Mouse (Mus musculus): ENCODE results near the gene Srgap1. TPM values are rescaled to one million over a fixed set of nuclear protein-coding genes. Genes with fewer than 3 reads are reported as not detected.

The Srgap1 gene
- polyA plus RNA-seq, 1 experiment from 2014 or later: 11.6 TPM

DNA sequence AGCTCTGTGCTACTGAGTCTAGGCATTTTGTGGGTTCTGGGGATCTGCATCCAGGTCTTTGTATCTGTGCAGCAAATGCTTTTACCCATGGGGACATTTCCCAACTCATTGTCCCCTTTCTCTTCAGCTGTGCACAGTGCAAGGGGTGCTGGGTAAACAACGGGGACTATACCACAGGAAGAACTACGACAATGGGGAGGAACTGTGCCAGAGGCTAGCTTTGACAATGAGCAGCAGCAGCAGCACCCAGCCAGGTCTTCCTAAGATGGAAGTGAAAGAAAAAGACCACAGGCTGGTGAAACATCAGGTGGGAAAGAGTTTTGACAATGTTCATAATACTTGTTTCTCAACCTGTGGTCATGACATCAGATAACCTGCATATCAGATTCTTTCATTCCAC lies 197.6 kb downstream of the Srgap1 start:
- Histone ChIP-seq H3K27ac (ENCODE audit: low read depth, low read length) (no peak overlapping the region), H3K9me3 (ENCODE audit: control insufficient read depth, low read length) (no peaks in the 10 kb centered on the region), H3K4me3 (ENCODE audit: low read depth, low read length) (no peak overlapping the region), H3K36me3 (ENCODE audit: control insufficient read depth, insufficient read depth, low read length) (no peaks in the 10 kb centered on the region), H3K4me1 (ENCODE audit: control insufficient read depth, insufficient read depth, low read length) (no peaks in the 10 kb centered on the region), H3K9ac (ENCODE audit: low read length) (no peak overlapping the region), H3K4me2 (no peak overlapping the region), H3K27me3 (ENCODE audit: control insufficient read depth, insufficient read depth, low read length) (no peaks in the 10 kb centered on the region)
- 86% methylated on average over 2 of the region's 2 CpGs for WGBS
- DNase-seq (ENCODE audit: low spot score, missing footprints): no peak
- ATAC-seq (ENCODE audit: low FRiP score): no peak

DNA sequence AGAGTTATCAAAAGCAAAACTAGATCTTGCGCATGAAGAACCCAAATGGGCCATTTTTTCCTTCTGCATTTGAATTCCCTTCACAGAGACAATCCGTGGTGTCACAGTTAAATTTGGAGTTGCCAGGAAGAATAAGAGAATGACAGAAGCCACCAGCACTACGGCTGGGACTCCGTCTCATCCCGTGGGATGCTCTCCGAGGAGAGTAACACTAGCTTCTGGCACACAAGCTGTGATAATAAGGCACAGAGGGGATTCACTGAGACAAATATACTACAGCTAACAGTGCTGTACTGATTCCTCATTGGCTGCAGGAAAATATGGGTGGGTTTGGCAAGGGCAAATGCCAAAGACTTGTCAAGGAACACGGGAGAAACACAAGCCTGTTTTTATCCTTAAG lies 201.4 kb downstream of the Srgap1 start:
- no peaks in the 10 kb centered on the region for H3K4me1 ChIP-seq (ENCODE audit: control insufficient read depth, insufficient read depth, low read length)
- H3K27me3 ChIP-seq (ENCODE audit: control insufficient read depth, insufficient read depth, low read length): no peaks in the 10 kb centered on the region
- no peaks in the 10 kb centered on the region for H3K36me3 ChIP-seq (ENCODE audit: control insufficient read depth, insufficient read depth, low read length)
- no peak overlapping the region for H3K9ac ChIP-seq (ENCODE audit: low read length)
- no peaks in the 10 kb centered on the region for H3K9me3 ChIP-seq (ENCODE audit: control insufficient read depth, low read length)
- 85% methylated on average over 7 of the region's 7 CpGs for WGBS
- DNase-seq (ENCODE audit: low spot score, missing footprints) (no peak), ATAC-seq (ENCODE audit: low FRiP score) (no peak)
- no peak overlapping the region for H3K4me3 ChIP-seq (ENCODE audit: low read depth, low read length)
- no peak overlapping the region for H3K4me2 ChIP-seq
- H3K27ac ChIP-seq (ENCODE audit: low read depth, low read length): no peak overlapping the region

DNA sequence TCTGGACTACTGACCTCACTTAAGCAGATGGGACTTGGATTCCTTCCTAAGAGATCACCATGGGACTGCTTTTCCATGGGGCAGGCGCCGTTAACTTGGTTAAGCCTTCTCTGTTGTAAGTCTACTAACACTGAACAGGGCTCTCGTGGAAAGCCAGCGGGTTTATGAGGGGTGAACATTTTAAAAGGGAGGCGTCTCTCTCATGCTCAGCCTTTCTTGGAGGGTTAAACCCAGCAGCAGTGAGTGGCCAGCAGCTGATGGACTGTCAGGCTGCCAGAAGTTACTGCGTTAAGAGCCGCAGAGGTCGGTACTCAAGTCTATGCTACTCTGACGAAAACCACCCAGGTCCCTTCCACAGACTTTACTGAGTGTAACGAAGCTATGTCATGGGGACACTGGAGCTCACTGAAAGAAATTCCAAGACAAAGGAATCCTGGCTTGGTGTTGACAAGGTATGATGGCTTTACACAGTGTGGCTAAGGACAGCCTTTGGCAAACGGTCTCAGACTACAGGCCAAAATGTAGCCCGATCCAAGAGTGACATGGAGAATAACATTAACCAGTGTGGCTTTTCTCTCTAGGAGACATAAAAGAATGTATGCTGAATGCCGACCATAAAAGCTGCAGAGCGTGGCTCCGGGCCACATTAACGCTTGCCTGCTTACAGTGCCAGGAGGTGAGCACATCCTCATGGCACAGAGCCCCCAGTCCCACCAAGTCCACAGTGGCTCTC lies 209.8 kb downstream of the Srgap1 start:
- Histone ChIP-seq H3K9me3 (ENCODE audit: control insufficient read depth, low read length) (no peaks in the 10 kb centered on the region), H3K4me1 (ENCODE audit: control insufficient read depth, insufficient read depth, low read length) (no peaks in the 10 kb centered on the region), H3K4me2 (no peak overlapping the region), H3K4me3 (ENCODE audit: low read depth, low read length) (no peak overlapping the region), H3K36me3 (ENCODE audit: control insufficient read depth, insufficient read depth, low read length) (peaks cover 2% of the 10 kb centered on the region; the same call in 1 of the 2 replicates), H3K9ac (ENCODE audit: low read length) (no peak overlapping the region), H3K27ac (ENCODE audit: low read depth, low read length) (no peak overlapping the region), H3K27me3 (ENCODE audit: control insufficient read depth, insufficient read depth, low read length) (no peaks in the 10 kb centered on the region)
- DNase-seq (ENCODE audit: low spot score, missing footprints): no peak
- no peak for ATAC-seq (ENCODE audit: low FRiP score)
- 91% methylated on average over 16 of the region's 16 CpGs for WGBS

DNA sequence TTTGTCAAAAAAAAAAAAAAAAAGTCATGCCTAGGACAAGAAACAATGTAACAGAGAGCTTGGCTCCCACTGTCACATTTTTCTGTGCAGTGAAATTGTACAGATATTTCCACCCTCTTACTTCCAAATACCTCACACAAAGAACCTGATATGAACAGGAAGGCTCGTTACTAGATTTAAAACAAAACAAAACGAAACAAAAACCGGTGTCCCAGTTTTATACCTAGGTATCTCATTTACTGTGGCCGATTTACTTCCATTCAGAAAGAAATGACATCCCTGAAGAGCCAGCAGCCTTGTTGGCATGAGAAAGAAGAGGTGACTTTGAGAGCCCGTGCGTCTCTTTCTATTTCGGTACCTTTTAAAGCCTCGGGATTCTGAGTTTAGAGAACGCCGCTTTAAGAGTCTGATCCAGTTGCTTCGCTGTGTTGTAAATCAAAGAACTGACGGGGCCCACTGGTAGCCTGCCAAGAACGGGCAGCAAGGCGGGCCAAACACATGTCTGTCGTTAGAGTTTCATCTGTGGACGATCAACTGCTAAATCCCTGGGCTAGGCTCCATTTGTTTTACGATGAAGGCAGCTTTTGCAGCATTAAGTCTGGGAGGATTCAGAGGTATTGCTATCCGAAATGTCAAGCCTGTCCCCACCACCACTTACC lies 210.5 kb downstream of the Srgap1 start:
- Histone ChIP-seq H3K36me3 (ENCODE audit: control insufficient read depth, insufficient read depth, low read length) (peaks cover 2% of the 10 kb centered on the region; the same call in 1 of the 2 replicates), H3K27ac (ENCODE audit: low read depth, low read length) (no peak overlapping the region), H3K27me3 (ENCODE audit: control insufficient read depth, insufficient read depth, low read length) (no peaks in the 10 kb centered on the region), H3K9ac (ENCODE audit: low read length) (no peak overlapping the region), H3K4me1 (ENCODE audit: control insufficient read depth, insufficient read depth, low read length) (no peaks in the 10 kb centered on the region), H3K4me2 (no peak overlapping the region), H3K4me3 (ENCODE audit: low read depth, low read length) (no peak overlapping the region), H3K9me3 (ENCODE audit: control insufficient read depth, low read length) (no peaks in the 10 kb centered on the region)
- ATAC-seq (ENCODE audit: low FRiP score) (no peak), DNase-seq (ENCODE audit: low spot score, missing footprints) (no peak)
- 91% methylated on average over 18 of the region's 18 CpGs for WGBS

DNA sequence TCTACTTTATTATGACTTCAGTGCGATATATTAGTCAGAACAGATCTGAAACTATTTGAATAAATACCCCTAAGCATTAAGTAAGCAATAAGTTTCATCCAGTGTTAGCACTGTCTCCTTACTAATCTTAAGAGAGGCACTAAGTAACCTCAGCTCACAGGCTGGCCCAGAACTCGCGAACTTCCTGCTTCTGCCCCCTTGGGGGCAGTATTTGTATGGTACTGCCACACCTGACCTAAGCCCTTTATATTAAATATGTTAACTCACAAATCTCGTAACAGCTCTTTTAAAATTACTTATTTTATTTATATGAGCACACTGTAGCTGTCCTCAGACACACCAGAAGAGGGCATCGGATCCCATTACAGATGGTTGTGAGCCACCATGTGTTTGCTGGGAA lies 213.7 kb downstream of the Srgap1 start:
- no peak overlapping the region for H3K4me2 ChIP-seq
- peaks cover 5% of the 10 kb centered on the region for H3K4me1 ChIP-seq (ENCODE audit: control insufficient read depth, insufficient read depth, low read length)
- H3K9ac ChIP-seq (ENCODE audit: low read length): no peak overlapping the region
- H3K27me3 ChIP-seq (ENCODE audit: control insufficient read depth, insufficient read depth, low read length): no peaks in the 10 kb centered on the region
- H3K9me3 ChIP-seq (ENCODE audit: control insufficient read depth, low read length): no peaks in the 10 kb centered on the region
- H3K36me3 ChIP-seq (ENCODE audit: control insufficient read depth, insufficient read depth, low read length): no peaks in the 10 kb centered on the region
- WGBS: 91% methylated on average over 5 of the region's 5 CpGs
- ATAC-seq (ENCODE audit: low FRiP score): no peak
- no peak overlapping the region for H3K4me3 ChIP-seq (ENCODE audit: low read depth, low read length)
- DNase-seq (ENCODE audit: low spot score, missing footprints): no peak
- H3K27ac ChIP-seq (ENCODE audit: low read depth, low read length): no peak overlapping the region

DNA sequence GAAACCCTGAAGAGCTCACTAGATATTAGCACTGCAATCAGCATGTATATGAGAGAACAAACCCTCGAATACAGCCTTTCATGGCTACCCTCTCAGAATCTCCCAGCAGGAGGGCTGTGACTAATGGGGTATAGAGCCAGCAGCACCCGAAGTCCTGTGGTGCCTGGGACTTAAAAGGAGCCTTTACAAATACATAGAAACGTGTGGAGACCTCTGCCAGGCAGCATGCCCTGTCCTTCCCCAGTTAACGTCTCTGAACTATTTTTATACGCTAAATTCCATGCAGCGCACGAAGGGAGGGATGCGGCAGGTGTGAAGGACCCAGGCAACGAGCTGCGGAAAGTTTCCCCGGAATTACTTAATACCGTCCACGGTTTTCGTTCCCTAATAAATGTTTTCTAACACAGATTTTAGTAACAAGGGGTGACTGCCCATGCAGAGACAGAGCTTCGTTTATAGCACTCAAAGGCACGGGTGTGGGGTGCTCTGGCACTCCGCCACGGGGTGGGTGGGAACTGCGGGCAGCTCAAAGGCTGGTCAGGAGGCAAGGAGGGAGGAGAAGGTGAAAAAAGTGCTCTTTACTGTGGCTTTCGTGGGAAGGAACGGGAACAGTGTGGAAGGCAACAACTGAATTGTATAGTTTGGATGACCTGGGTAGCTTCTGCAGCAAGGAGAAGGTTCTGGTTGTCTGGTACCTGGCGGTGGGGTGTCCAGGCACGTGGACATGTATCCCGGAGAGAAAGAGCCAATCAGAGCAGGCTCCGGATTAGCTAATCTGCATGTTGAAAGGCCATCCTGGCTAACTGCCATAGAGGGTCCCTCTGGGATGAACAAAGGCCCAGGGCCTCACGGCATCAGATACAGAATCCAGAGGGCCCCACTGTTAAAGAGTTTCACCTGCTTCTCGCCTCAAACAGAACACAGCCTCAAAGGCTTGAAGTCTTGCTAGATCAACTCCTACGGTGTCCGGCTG lies 216.5 kb downstream of the Srgap1 start:
- Histone ChIP-seq H3K9ac (ENCODE audit: low read length) (no peak overlapping the region), H3K9me3 (ENCODE audit: control insufficient read depth, low read length) (no peaks in the 10 kb centered on the region), H3K4me2 (no peak overlapping the region), H3K4me1 (ENCODE audit: control insufficient read depth, insufficient read depth, low read length) (peaks cover 5% of the 10 kb centered on the region), H3K36me3 (ENCODE audit: control insufficient read depth, insufficient read depth, low read length) (no peaks in the 10 kb centered on the region), H3K27ac (ENCODE audit: low read depth, low read length) (no peak overlapping the region), H3K27me3 (ENCODE audit: control insufficient read depth, insufficient read depth, low read length) (no peaks in the 10 kb centered on the region), H3K4me3 (ENCODE audit: low read depth, low read length) (no peak overlapping the region)
- ATAC-seq (ENCODE audit: low FRiP score) (peak; percentile 40; the same call in 1 of the 2 replicates), DNase-seq (ENCODE audit: low spot score, missing footprints) (no peak)
- WGBS: 77% methylated on average over 29 of the region's 29 CpGs

DNA sequence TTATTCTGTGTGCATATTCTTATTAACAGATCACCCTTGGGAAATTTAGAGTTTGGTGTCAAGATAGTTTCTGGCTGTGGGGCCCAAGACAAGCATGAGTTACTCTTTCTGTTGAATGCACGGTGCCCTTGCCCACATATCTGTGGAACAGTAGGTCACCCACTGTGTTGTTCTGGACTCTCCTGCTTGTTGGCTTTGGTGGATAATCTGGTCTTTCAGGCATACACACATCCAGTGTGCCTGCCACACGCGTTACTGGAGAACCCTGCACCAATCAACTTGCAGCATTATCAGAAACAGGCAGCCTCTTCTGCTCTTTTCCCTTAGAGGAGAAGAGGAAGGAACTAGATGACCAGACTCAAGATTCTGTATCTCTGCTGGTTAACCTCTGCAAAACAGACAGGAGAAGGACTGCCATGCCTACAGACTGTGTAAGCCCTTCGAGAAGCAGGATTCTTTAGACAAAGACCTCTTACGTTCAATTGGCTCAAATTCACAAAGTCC lies 217.3 kb downstream of the Srgap1 start:
- 89% methylated on average over 5 of the region's 5 CpGs for WGBS
- Histone ChIP-seq H3K9me3 (ENCODE audit: control insufficient read depth, low read length) (no peaks in the 10 kb centered on the region), H3K4me3 (ENCODE audit: low read depth, low read length) (no peak overlapping the region), H3K9ac (ENCODE audit: low read length) (no peak overlapping the region), H3K27ac (ENCODE audit: low read depth, low read length) (no peak overlapping the region), H3K27me3 (ENCODE audit: control insufficient read depth, insufficient read depth, low read length) (no peaks in the 10 kb centered on the region), H3K36me3 (ENCODE audit: control insufficient read depth, insufficient read depth, low read length) (no peaks in the 10 kb centered on the region), H3K4me1 (ENCODE audit: control insufficient read depth, insufficient read depth, low read length) (peaks cover 5% of the 10 kb centered on the region), H3K4me2 (no peak overlapping the region)
- DNase-seq (ENCODE audit: low spot score, missing footprints) (no peak), ATAC-seq (ENCODE audit: low FRiP score) (no peak)

DNA sequence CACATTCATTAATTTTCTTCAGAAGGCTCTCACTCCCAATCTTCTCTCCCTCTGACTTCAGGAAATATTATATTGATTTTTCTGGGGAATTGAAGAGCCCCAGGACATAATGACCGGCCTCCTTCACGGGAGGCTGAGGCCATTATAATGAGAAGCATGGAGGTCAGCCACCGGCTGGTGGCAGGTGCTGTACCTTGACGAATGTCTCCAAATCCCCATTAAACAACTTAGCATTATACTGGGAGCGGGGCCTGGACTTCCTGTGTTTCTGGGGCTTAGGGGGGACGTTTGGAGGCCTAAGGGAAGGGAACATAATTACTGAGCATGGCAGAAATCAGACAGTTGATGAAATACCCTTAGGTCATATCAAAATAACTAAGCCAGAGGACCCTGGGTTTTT lies 218.1 kb downstream of the Srgap1 start:
- H3K27ac ChIP-seq (ENCODE audit: low read depth, low read length): no peak overlapping the region
- DNase-seq (ENCODE audit: low spot score, missing footprints) (no peak), ATAC-seq (ENCODE audit: low FRiP score) (0 out of 2 replicates have a peak, but pooled peaks have one; percentile 47)
- no peaks in the 10 kb centered on the region for H3K27me3 ChIP-seq (ENCODE audit: control insufficient read depth, insufficient read depth, low read length)
- no peak overlapping the region for H3K4me2 ChIP-seq
- H3K9me3 ChIP-seq (ENCODE audit: control insufficient read depth, low read length): no peaks in the 10 kb centered on the region
- H3K9ac ChIP-seq (ENCODE audit: low read length): no peak overlapping the region
- WGBS: 60% methylated on average over 6 of the region's 6 CpGs
- H3K4me1 ChIP-seq (ENCODE audit: control insufficient read depth, insufficient read depth, low read length): peaks cover 5% of the 10 kb centered on the region
- H3K4me3 ChIP-seq (ENCODE audit: low read depth, low read length): no peak overlapping the region
- H3K36me3 ChIP-seq (ENCODE audit: control insufficient read depth, insufficient read depth, low read length): no peaks in the 10 kb centered on the region
